Mouse (Mus musculus): ENCODE measurements around the gene Dhcr24.

DNA sequence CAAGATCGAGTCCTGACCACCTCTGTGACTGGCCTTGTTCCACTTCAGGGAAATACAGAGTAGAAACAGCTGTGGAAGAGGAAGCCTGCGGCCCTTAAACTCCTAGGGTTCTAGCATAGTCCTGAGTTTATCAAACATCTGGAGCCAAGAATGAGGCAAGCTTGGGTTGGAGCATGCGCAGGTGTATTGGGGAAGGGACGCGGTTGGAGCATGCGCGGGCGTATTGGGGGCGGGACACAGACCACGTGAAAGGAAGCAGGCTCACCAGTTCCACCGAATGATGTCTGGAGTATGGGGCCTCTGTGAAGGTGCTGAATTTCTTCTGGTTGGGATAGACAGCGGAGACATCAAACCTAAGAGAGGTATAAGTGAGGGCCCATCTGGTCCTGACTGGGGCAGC is 54.8 kb downstream of the Dhcr24 start:
- TF ChIP-seq CTCF (IDR thresholded peaks at IDR 0.05; ENCODE audit: borderline replicate concordance, insufficient read depth, low read depth, low read length) (no peak), POLR2A (IDR thresholded peaks at IDR 0.05; ENCODE audit: borderline replicate concordance, insufficient read depth, low read length) (no peak)
